Mouse (Mus musculus) intestine, embryonic 14.5 days (tissue): ENCODE results near the gene Rhoa. TPM values are rescaled to one million over a fixed set of nuclear protein-coding genes. Genes with fewer than 3 reads are reported as not detected.

Source experiments
- ATAC-seq: fragments of 200-750 bp; cut with Nextera tagmentation; replicated peaks from 2 replicates; pipeline ENCODE4 v1.8.0; 2017; ENCODE audit warnings: low read depth, moderate number of reproducible peaks, moderate TSS enrichment, moderate library complexity; ENCODE audit not compliant: low FRiP score, low TSS enrichment
- DNase-seq: peaks from one replicate; pipeline ENCODE4 v3.0.0-alpha.2; 2018; ENCODE audit warnings: low spot score
- H3K27ac ChIP-seq: fragments of 300-500 bp; sonication (generic); 2 replicates; pipeline ENCODE4 v1.5.1; 2014; ENCODE audit warnings: low read depth, mild to moderate bottlenecking, control low read depth
- H3K27me3 ChIP-seq: fragments of 300-500 bp; sonication (generic); replicated peaks from 2 replicates; pipeline ENCODE4 v1.6.1; 2014; ENCODE audit warnings: low read length, control low read depth; ENCODE audit not compliant: control insufficient read depth, insufficient read depth
- H3K36me3 ChIP-seq: fragments of 300-500 bp; sonication (generic); 2 replicates; pipeline ENCODE4 v1.6.1; 2014; ENCODE audit warnings: low read length, control low read depth; ENCODE audit not compliant: control insufficient read depth, insufficient read depth
- H3K4me1 ChIP-seq: fragments of 300-500 bp; sonication (generic); replicated peaks from 2 replicates; pipeline ENCODE4 v1.6.1; 2014; ENCODE audit warnings: low read length, control low read depth, mixed read lengths; ENCODE audit not compliant: control insufficient read depth, insufficient read depth
- H3K4me2 ChIP-seq: fragments of 300-500 bp; sonication (generic); 2 replicates; pipeline ENCODE4 v1.6.1; 2014; ENCODE audit warnings: low read length
- H3K4me3 ChIP-seq: fragments of 300-500 bp; sonication (generic); 2 replicates; pipeline ENCODE4 v1.5.1; 2014; ENCODE audit warnings: low read depth, low read length, control low read depth, mixed read lengths
- H3K9ac ChIP-seq: fragments of 300-500 bp; sonication (generic); 2 replicates; pipeline ENCODE4 v1.6.1; 2014; ENCODE audit warnings: mild to moderate bottlenecking, low read length
- H3K9me3 ChIP-seq: fragments of 300-500 bp; sonication (generic); 2 replicates; pipeline ENCODE4 v1.6.1; 2016; ENCODE audit warnings: low read length, control low read depth; ENCODE audit not compliant: control insufficient read depth
- WGBS: fragments of 180-500 bp; shearing (Covaris S2); extraction: QIAGEN DNeasy Blood & Tissue Kit; methylation state at CpG from one replicate; pipeline ENCODE4 v1.1.7; 2014; 5-methylcytosine and 5-hydroxymethylcytosine counted together
- polyA plus RNA-seq: library from polyadenylated mRNA; unstranded; fragments of >200 nt; fragmentation: Nextera tagmentation; extraction: Ambion mirVana; gene quantifications from 2 replicates; pipeline ENCODE4 v1.2.1, GENCODE M21; 2014

Gene Rhoa
- polyA plus RNA-seq, 1 experiment from 2014 or later, result 281 TPM

DNA sequence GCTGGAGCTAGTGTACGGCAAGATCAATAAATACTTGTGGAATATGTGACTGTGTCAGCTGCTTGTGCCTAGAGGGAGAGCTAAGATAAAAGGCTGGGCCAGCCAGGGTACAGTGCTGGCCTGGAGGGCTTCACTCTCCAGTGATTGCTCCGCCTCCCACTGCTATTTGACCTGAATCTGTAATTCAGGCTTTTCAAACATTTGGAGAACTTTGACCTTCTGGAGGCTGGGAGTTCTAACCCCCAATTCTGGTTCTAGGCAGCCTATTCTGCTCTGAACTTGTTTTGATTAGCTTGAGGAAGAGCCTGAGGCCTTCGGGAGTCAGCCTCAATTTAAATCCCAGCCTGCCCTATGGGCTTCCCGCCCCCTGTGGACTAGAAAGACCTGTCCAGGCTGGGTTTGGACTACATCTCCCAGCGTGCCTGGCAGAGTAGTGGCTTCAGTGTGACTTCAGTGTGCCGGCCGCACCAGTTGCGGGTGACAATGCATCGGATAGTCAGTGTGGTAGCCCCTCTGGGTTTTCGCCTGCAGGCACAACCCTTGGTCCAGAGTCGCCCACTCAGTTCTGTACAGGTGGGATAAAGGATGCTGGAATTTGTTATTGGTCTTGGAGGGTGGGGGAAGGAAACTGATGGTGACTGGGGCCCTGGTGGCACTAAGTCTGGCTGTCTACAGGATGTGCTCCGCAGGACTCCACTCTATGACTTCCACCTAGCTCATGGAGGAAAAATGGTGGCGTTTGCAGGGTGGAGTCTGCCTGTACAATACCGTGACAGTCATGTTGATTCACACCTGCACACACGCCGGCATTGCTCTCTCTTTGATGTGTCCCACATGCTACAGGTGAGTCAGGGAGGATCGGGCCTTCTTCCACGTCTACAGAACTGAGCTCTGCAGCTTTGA is 9.2 kb upstream of the Rhoa start, which contains the start of gene Amt:
TSS of gene Amt (plus strand) at position 401 of the 903 bp plus-strand sequence.
- peaks cover 27% of the 10 kb centered on the region for H3K36me3 ChIP-seq
- H3K9ac ChIP-seq, result 0 out of 2 replicates have a peak within 1 kb of the TSS, but pooled peaks have one; percentile 20
- WGBS, result 20% methylated on average over 18 of the region's 18 CpGs
- no peaks in the 10 kb centered on the region for H3K27me3 ChIP-seq
- H3K4me3 ChIP-seq, result peak within 1 kb of the TSS; percentile 10; the same call in 1 of the 2 replicates
- H3K27ac ChIP-seq, result peak within 1 kb of the TSS; percentile 49
- H3K4me2 ChIP-seq, result peak within 1 kb of the TSS; percentile 37
- DNase-seq (peak; percentile 63), ATAC-seq (peak; percentile 70)
- H3K9me3 ChIP-seq, result no peaks in the 10 kb centered on the region
- 0 out of 2 replicates have a peak, but pooled peaks cover 4% of the 10 kb centered on the region for H3K4me1 ChIP-seq

DNA sequence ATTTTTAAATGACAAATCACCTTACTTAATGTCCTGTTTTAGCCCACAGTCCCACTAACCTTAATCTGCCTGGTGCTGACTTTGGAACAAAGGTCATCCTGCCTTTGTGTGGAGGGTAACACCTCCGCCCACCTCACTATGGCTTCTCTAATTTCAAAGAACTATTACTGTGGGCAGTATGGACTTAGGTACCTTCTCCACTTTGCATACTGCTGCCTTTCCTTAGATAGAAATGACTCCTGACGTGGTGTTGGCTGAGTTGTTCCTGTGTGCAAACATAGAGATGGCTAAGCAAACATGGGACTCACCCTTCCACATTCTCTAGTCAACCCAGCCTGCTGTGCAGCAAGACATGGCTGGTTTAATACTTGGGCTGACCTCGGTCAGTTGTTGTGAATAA is 4.1 kb upstream of the Rhoa start:
- Histone ChIP-seq H3K4me1 (peaks cover 10% of the 10 kb centered on the region), H3K27ac (peak overlapping the region; percentile 51), H3K9ac (no peak overlapping the region), H3K36me3 (peaks cover 31% of the 10 kb centered on the region), H3K27me3 (no peaks in the 10 kb centered on the region), H3K9me3 (no peaks in the 10 kb centered on the region), H3K4me2 (no peak overlapping the region), H3K4me3 (no peak overlapping the region)
- ATAC-seq (peak; percentile 2; the same call in 1 of the 2 replicates), DNase-seq (no peak)
- WGBS, result 66% methylated on average over 3 of the region's 3 CpGs

DNA sequence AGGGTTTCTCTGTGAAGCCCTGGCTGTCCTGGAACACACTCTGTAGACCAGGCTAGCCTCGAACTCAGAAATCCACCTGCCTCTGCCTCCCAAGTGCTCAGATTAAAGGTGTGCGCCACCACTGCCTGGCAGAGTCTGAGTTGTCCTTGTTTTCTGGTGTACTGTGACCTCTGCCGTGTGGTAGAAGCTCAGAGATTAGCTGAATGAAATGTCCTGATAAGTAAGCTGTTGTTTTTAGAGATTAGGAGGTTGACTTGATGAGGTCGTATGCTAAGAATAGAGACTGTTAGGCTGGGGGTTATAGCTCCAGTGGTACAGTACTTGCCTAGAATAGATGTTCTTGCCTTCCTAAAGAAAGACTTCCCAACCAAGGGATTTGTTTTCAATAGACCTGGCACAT is 1.2 kb upstream of the Rhoa start:
- 70% methylated on average over 4 of the region's 4 CpGs for WGBS
- Histone ChIP-seq H3K36me3 (peaks cover 25% of the 10 kb centered on the region), H3K27ac (no peak overlapping the region), H3K4me3 (peak overlapping the region; percentile 94; the same call in 1 of the 2 replicates), H3K9me3 (no peaks in the 10 kb centered on the region), H3K9ac (no peak overlapping the region; the same call in 1 of the 2 replicates), H3K4me2 (peak overlapping the region; percentile 74), H3K27me3 (no peaks in the 10 kb centered on the region), H3K4me1 (peaks cover 26% of the 10 kb centered on the region)
- no peak for ATAC-seq
- no peak for DNase-seq

DNA sequence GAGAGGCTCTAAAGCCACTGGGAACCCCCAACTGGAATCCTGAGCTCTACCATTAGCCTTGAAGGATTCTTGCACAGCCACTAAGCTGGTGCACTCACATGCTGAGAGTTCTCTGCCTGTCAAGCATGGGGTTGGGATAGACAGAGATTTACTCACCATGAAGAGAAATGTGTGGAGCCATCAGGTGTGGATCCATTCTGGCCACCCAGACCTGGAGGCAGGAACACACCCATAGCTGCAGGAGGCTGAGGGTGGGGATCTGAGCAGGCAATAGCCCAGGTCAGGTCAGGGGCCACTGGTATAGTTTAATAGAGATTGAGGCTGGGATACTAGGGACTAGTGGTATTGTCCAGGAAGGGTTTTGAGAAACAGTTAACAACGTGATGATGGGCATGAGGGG is 759 bp upstream of the Rhoa start:
- Histone ChIP-seq H3K27me3 (no peaks in the 10 kb centered on the region), H3K4me1 (peaks cover 27% of the 10 kb centered on the region), H3K36me3 (peaks cover 23% of the 10 kb centered on the region), H3K9ac (peak overlapping the region; percentile 81), H3K9me3 (no peaks in the 10 kb centered on the region), H3K4me2 (peak overlapping the region; percentile 74), H3K27ac (peak overlapping the region; percentile 73), H3K4me3 (peak overlapping the region; percentile 94)
- DNase-seq, result no peak
- ATAC-seq, result no peak
- 0% methylated on average over 1 of the region's 1 CpGs for WGBS

DNA sequence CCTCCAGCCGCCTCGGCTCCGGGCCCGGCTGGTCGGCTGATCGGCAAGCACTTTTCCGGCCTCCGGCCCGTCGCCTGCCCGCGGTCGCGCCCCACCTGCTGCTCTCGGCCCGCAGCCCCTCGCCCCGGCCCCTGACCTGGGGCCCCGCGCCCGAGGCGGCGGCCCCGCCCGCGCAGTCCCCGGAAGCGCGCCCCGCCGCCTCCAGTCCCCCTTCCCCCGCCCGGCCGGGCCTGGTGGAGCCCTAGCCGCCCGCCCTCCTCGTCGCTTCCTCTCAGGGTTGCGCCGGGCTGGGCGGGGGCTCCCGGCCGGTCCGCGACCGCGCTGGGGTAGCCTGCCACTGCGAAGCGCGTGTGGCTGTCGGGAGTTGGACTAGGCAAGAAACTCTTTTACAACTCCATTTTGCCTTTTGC is 647 bp downstream of the Rhoa start:
- peaks cover 31% of the 10 kb centered on the region for H3K4me1 ChIP-seq
- under 1% methylated on average over 50 of the region's 51 CpGs for WGBS
- no peak for DNase-seq
- no peaks in the 10 kb centered on the region for H3K27me3 ChIP-seq
- no peaks in the 10 kb centered on the region for H3K9me3 ChIP-seq
- H3K9ac ChIP-seq, result peak overlapping the region; percentile 98
- ATAC-seq, result peak; percentile 71
- H3K4me3 ChIP-seq, result peak overlapping the region; percentile 94
- H3K4me2 ChIP-seq, result peak overlapping the region; percentile 96
- peaks cover 20% of the 10 kb centered on the region for H3K36me3 ChIP-seq
- peak overlapping the region; percentile 100 for H3K27ac ChIP-seq

DNA sequence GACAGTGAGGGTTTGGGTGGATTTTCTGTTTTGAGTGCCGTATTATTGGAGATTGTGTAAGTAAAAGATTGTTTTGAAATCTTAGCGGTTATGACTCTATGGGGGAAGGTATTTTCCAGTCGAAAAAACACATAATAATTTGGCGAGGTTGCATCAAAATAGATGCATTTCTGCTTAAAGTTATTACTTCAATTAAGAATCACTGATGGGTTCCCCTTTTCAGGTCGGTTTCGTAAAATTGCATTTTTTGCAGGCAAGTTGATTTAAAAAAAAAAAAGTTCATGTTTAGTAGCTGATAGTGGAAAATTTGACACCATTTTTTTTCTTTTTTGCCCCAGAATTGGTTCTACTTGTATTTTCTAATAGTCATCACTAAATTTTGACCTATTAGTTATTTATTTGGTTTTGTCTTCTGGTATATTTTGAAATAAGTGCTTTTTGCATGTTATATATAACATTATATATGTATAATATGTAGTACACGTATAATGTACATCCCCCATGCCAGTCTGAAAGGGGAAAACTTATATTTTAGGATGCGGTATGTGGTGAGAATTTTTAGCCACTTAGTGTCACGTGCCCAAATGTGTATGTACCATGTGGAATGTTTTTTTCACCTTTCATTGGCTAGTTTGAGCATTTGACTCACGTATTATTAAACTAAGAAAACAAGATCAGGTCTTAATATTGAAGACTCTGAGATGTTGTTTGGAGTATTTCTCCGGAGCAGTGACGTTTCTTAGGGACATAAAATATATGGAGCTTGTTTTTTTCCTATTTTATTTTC is 1.3 kb downstream of the Rhoa start:
- H3K4me2 ChIP-seq, result peak overlapping the region; percentile 96
- peaks cover 31% of the 10 kb centered on the region for H3K4me1 ChIP-seq
- no peaks in the 10 kb centered on the region for H3K27me3 ChIP-seq
- peak overlapping the region; percentile 100 for H3K27ac ChIP-seq
- H3K4me3 ChIP-seq, result peak overlapping the region; percentile 94
- WGBS, result 9% methylated on average over 12 of the region's 12 CpGs
- peaks cover 16% of the 10 kb centered on the region for H3K36me3 ChIP-seq
- ATAC-seq, result no peak
- no peak for DNase-seq
- peak overlapping the region; percentile 98 for H3K9ac ChIP-seq
- no peaks in the 10 kb centered on the region for H3K9me3 ChIP-seq

DNA sequence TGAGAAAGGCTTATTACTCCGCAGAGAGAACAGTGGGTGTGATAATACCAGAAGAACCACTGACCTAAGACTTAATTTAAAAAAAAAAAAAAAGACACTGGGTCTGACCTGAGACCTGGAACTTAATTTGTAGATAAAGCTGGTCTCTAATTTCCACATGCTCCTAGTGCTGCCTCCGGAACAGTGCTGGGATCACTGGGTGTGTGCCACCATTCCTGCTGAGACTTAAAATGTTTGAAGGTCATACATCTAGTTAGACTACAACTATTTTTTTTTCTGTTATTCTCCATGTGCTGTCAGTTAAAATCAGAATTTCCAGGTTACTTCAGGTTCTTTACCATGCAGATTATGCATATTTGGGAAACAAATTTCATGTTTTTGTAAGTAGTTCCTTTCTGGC is 2.2 kb downstream of the Rhoa start:
- peak overlapping the region; percentile 96 for H3K4me2 ChIP-seq
- peaks cover 8% of the 10 kb centered on the region for H3K36me3 ChIP-seq
- H3K9me3 ChIP-seq, result no peaks in the 10 kb centered on the region
- 61% methylated on average over 2 of the region's 2 CpGs for WGBS
- H3K9ac ChIP-seq, result peak overlapping the region; percentile 98
- DNase-seq, result no peak
- H3K4me3 ChIP-seq, result peak overlapping the region; percentile 94
- H3K4me1 ChIP-seq, result peaks cover 28% of the 10 kb centered on the region
- no peaks in the 10 kb centered on the region for H3K27me3 ChIP-seq
- ATAC-seq, result no peak
- H3K27ac ChIP-seq, result no peak overlapping the region

DNA sequence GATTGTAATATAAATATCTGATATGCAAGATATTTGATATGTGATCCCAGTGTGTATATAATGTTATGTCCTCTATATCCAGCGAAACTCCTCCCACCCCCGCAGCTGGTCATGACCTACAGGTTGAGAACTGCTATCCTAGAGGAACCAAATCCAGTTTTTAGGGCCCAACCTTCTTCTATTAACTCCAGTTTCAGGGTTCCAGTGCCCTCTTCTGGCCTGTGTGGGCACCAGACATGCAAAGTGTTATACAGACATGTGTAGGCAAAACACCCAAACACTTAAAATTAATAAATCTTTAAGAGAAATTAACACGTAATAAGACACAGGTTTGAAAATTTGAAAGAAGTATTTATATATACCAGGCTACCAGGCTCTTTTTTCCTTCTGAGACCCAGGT is 11.6 kb downstream of the Rhoa start:
- Histone ChIP-seq H3K9me3 (no peaks in the 10 kb centered on the region), H3K4me3 (no peak overlapping the region), H3K27ac (no peak overlapping the region), H3K27me3 (no peaks in the 10 kb centered on the region), H3K4me2 (no peak overlapping the region), H3K4me1 (no peaks in the 10 kb centered on the region), H3K9ac (no peak overlapping the region), H3K36me3 (peaks cover 52% of the 10 kb centered on the region)
- no peak for DNase-seq
- WGBS, result 96% methylated on average over 3 of the region's 3 CpGs
- ATAC-seq, result no peak
